Mouse (Mus musculus) limb, embryonic 11.5 days (tissue): Measurements from ENCODE around the gene Szrd1. TPM values are rescaled to one million over a fixed set of nuclear protein-coding genes. Genes with fewer than 3 reads are reported as not detected.

Source experiments
- ATAC-seq: fragments of 200-750 bp; cut with Nextera tagmentation; 2 replicates; pipeline ENCODE4 v1.8.0; 2017; ENCODE audit warnings: low read depth; ENCODE audit not compliant: insufficient number of reproducible peaks, low FRiP score, low TSS enrichment
- DNase-seq: peaks from one replicate; pipeline ENCODE4 v3.0.0-alpha.2; 2015; ENCODE audit warnings: low spot score
- H3K27ac ChIP-seq: fragments of 300-500 bp; sonication (generic); replicated peaks from 2 replicates; pipeline ENCODE4 v1.5.1; 2014; ENCODE audit warnings: low read depth, mild to moderate bottlenecking, low read length
- H3K27me3 ChIP-seq: fragments of 300-500 bp; sonication (generic); 2 replicates; pipeline ENCODE4 v1.6.1; 2014; ENCODE audit warnings: mild to moderate bottlenecking, low read length, mixed read lengths; ENCODE audit not compliant: control insufficient read depth, insufficient read depth
- H3K36me3 ChIP-seq: fragments of 300-500 bp; sonication (generic); 2 replicates; pipeline ENCODE4 v1.6.1; 2014; ENCODE audit warnings: mild to moderate bottlenecking, low read length, moderate library complexity, mixed read lengths; ENCODE audit not compliant: control insufficient read depth, insufficient read depth
- H3K4me1 ChIP-seq: fragments of 300-500 bp; sonication (generic); 2 replicates; pipeline ENCODE4 v1.6.1; 2014; ENCODE audit warnings: low read length, mixed read lengths; ENCODE audit not compliant: control insufficient read depth, insufficient read depth
- H3K4me2 ChIP-seq: fragments of 300-500 bp; sonication (generic); 2 replicates; pipeline ENCODE4 v1.6.1; 2014; ENCODE audit warnings: low read depth, mild to moderate bottlenecking, moderate library complexity; ENCODE audit not compliant: severe bottlenecking
- H3K4me3 ChIP-seq: fragments of 300-500 bp; sonication (generic); 2 replicates; pipeline ENCODE4 v1.5.1; 2014; ENCODE audit warnings: low read depth, low read length
- H3K9ac ChIP-seq: fragments of 300-500 bp; sonication (generic); 2 replicates; pipeline ENCODE4 v1.6.1; 2014; ENCODE audit warnings: mild to moderate bottlenecking, low read length
- H3K9me3 ChIP-seq: fragments of 300-500 bp; sonication (generic); 2 replicates; pipeline ENCODE4 v1.6.1; 2016; ENCODE audit warnings: low read length; ENCODE audit not compliant: control insufficient read depth
- WGBS: fragments of 180-500 bp; shearing (Covaris S2); extraction: QIAGEN DNeasy Blood & Tissue Kit; methylation state at CpG from one replicate; pipeline ENCODE4 v1.1.7; 2014; 5-methylcytosine and 5-hydroxymethylcytosine counted together
- polyA plus RNA-seq: library from polyadenylated mRNA; unstranded; fragments of >200 nt; fragmentation: Nextera tagmentation; extraction: Ambion mirVana; gene quantifications from 2 replicates; pipeline ENCODE4 v1.2.1, GENCODE M21; 2014

Szrd1 gene
- polyA plus RNA-seq, 1 experiment from 2014 or later = 39.1 TPM

GRCm38 (mm10) chr4:141175783-141176182, 36.2 kb upstream of the Szrd1 start:
- no peak overlapping the region for H3K27ac ChIP-seq
- no peak overlapping the region for H3K4me2 ChIP-seq
- peaks cover 7% of the 10 kb centered on the region; the same call in 1 of the 2 replicates for H3K36me3 ChIP-seq
- no peaks in the 10 kb centered on the region for H3K4me1 ChIP-seq
- WGBS = 76% methylated on average over 5 of the region's 5 CpGs
- H3K4me3 ChIP-seq = no peak overlapping the region
- DNase-seq (no peak), ATAC-seq (no peak)
- no peaks in the 10 kb centered on the region for H3K27me3 ChIP-seq
- no peaks in the 10 kb centered on the region for H3K9me3 ChIP-seq
- H3K9ac ChIP-seq = no peak overlapping the region

DNA sequence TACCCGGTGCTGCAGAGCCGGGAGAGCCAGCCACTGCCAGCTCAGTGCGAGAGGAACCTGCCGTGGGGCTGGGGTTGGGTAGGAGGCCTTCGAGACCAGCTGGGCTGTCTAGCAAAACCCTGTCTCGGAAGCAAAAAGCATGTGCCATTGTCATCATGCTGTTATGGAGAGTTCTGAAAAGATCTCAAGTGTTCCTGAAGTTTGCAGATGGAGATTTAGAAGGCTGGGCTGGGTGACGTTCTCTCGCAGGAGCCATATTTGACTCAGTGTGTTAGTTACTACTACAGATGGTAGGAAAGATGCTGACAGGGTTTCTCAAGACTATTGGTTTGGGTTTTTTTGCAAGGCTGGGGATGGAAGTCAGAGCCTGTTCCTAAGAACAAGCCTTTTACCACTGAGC, 32.5 kb upstream of the Szrd1 start:
- WGBS = 92% methylated on average over 8 of the region's 8 CpGs
- Histone ChIP-seq H3K4me3 (no peak overlapping the region), H3K9ac (no peak overlapping the region), H3K4me2 (no peak overlapping the region), H3K36me3 (peaks cover 5% of the 10 kb centered on the region; the same call in 1 of the 2 replicates), H3K9me3 (no peaks in the 10 kb centered on the region), H3K4me1 (no peaks in the 10 kb centered on the region), H3K27me3 (no peaks in the 10 kb centered on the region), H3K27ac (no peak overlapping the region)
- DNase-seq (no peak), ATAC-seq (no peak)

DNA sequence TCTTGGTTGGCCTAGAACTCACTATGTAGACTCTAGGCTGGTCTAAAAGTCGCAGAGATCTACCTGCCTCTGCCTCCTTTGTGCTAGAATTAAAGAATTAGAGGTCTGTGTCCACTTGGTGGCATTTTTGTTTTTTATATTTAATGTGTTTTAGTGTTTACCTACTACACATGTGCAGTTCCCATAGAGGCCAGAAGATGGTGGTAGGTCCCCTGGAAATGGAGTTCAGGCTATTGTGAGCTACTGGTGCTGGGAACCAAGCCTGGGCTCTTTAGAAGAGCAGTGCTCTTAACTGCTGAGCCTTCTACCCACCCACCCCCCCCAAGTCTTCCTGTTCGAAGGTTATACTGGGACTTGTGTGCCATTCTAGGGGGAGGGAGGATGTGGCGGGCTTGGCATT, 27.6 kb upstream of the Szrd1 start:
- no peak for DNase-seq
- Histone ChIP-seq H3K36me3 (peaks cover 3% of the 10 kb centered on the region; the same call in 1 of the 2 replicates), H3K4me3 (no peak overlapping the region), H3K9me3 (no peaks in the 10 kb centered on the region), H3K27ac (no peak overlapping the region), H3K9ac (no peak overlapping the region), H3K4me1 (no peaks in the 10 kb centered on the region), H3K4me2 (no peak overlapping the region), H3K27me3 (no peaks in the 10 kb centered on the region)
- ATAC-seq = no peak
- WGBS = 90% methylated on average over 3 of the region's 3 CpGs

DNA sequence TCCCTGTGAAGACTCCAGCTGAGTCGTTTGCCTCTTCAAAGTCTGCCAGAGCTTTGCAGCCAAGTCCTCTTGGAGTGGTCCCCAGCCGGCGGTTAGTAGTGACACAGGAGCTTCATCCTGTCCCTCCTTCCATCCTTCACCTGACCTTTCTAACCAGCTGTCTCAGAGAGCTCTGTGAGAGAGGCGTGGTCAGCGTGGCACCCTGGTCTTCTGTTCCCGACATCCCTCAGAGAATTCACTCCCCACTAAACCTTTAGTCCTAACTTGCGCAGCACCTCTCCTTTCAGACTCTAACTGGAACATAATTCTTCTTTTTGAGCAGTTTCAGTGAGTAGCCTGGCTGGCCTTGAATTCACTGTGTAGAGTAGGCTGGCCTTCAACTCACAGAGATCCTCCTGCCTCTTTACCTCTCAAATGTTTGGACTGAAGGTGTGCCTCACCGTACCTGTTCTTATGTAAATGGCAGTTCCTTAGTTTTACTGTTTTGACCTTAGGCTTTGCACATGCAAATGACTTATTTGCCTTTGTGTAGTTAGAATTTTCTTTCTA, 26.2 kb upstream of the Szrd1 start:
- ATAC-seq (no peak), DNase-seq (no peak)
- H3K27me3 ChIP-seq = no peaks in the 10 kb centered on the region
- H3K4me1 ChIP-seq = no peaks in the 10 kb centered on the region
- H3K9me3 ChIP-seq = no peaks in the 10 kb centered on the region
- H3K4me2 ChIP-seq = no peak overlapping the region
- no peak overlapping the region for H3K27ac ChIP-seq
- WGBS = 65% methylated on average over 8 of the region's 8 CpGs
- no peak overlapping the region for H3K9ac ChIP-seq
- H3K36me3 ChIP-seq = no peaks in the 10 kb centered on the region; the same call in 1 of the 2 replicates
- no peak overlapping the region for H3K4me3 ChIP-seq

- 96% methylated on average over 5 of the region's 5 CpGs for WGBS
- no peak overlapping the region for H3K4me3 ChIP-seq
- H3K36me3 ChIP-seq = no peaks in the 10 kb centered on the region; the same call in 1 of the 2 replicates
- no peak overlapping the region for H3K4me2 ChIP-seq
- H3K4me1 ChIP-seq = peaks cover 7% of the 10 kb centered on the region
- no peaks in the 10 kb centered on the region for H3K9me3 ChIP-seq
- ATAC-seq (no peak), DNase-seq (no peak)
- H3K27me3 ChIP-seq = no peaks in the 10 kb centered on the region
- no peak overlapping the region for H3K9ac ChIP-seq
- H3K27ac ChIP-seq = no peak overlapping the region
Observed at GRCm38 (mm10) chr4:141163729-141164128, 24.2 kb upstream of the Szrd1 start.

- H3K27ac ChIP-seq = no peak overlapping the region
- ATAC-seq (no peak), DNase-seq (no peak)
- no peaks in the 10 kb centered on the region for H3K9me3 ChIP-seq
- no peak overlapping the region for H3K4me2 ChIP-seq
- H3K4me1 ChIP-seq = peaks cover 8% of the 10 kb centered on the region
- H3K36me3 ChIP-seq = no peaks in the 10 kb centered on the region
- WGBS = 96% methylated on average over 6 of the region's 6 CpGs
- H3K27me3 ChIP-seq = no peaks in the 10 kb centered on the region
- H3K9ac ChIP-seq = no peak overlapping the region
- H3K4me3 ChIP-seq = no peak overlapping the region
Observed at GRCm38 (mm10) chr4:141161699-141162208, 22.2 kb upstream of the Szrd1 start.

DNA sequence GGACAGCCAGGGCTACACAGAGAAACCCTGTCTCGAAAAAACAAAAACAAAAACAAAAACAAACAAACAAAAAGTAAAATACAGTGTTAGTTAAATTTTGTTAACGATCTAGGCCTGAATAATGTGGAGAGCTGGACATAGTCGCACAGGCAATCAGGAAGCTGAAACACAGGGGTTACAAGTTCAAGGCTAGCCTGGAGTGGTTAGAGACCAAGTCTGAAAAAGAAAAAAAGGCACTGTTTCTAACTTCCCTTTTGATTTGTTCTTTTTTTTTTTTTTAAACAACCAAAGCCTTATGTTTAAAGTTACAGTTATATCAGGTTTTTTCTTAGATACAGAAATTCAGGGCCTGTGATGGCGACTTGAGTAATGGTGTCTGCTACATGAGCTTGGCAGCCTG, 20.6 kb upstream of the Szrd1 start:
- WGBS = 85% methylated on average over 4 of the region's 4 CpGs
- Histone ChIP-seq H3K9ac (no peak overlapping the region), H3K4me2 (no peak overlapping the region), H3K4me3 (no peak overlapping the region), H3K27me3 (no peaks in the 10 kb centered on the region), H3K9me3 (no peaks in the 10 kb centered on the region), H3K27ac (no peak overlapping the region), H3K4me1 (peaks cover 8% of the 10 kb centered on the region), H3K36me3 (no peaks in the 10 kb centered on the region)
- DNase-seq (no peak), ATAC-seq (no peak)

GRCm38 (mm10) chr4:141159666-141160065, 20.1 kb upstream of the Szrd1 start:
- ATAC-seq (no peak), DNase-seq (no peak)
- peaks cover 8% of the 10 kb centered on the region for H3K4me1 ChIP-seq
- no peak overlapping the region for H3K9ac ChIP-seq
- no peaks in the 10 kb centered on the region for H3K9me3 ChIP-seq
- no peak overlapping the region for H3K4me2 ChIP-seq
- no peak overlapping the region for H3K27ac ChIP-seq
- no peaks in the 10 kb centered on the region for H3K36me3 ChIP-seq
- H3K27me3 ChIP-seq = no peaks in the 10 kb centered on the region
- no peak overlapping the region for H3K4me3 ChIP-seq
- WGBS = 57% methylated on average over 5 of the region's 5 CpGs

- H3K27me3 ChIP-seq = no peaks in the 10 kb centered on the region
- no peak overlapping the region for H3K9ac ChIP-seq
- no peak overlapping the region for H3K4me2 ChIP-seq
- no peaks in the 10 kb centered on the region for H3K9me3 ChIP-seq
- 43% methylated on average over 11 of the region's 11 CpGs for WGBS
- H3K4me3 ChIP-seq = no peak overlapping the region
- no peaks in the 10 kb centered on the region for H3K36me3 ChIP-seq
- peaks cover 8% of the 10 kb centered on the region for H3K4me1 ChIP-seq
- no peak for ATAC-seq
- no peak for DNase-seq
- H3K27ac ChIP-seq = no peak overlapping the region
Observed at GRCm38 (mm10) chr4:141159093-141159492, 19.5 kb upstream of the Szrd1 start.
